Mouse (Mus musculus) left cerebral cortex, adult 8-10 months (tissue): ENCODE results near the gene Mettl8. TPM values are rescaled to one million over a fixed set of nuclear protein-coding genes. Genes with fewer than 3 reads are reported as not detected.
A peak's percentile ranks its signal among the peaks of the same experiment; 100 is the strongest.

Experiments
- DNase-seq, 2 experiments: peaks; one replicate each; pipeline ENCODE4 v3.0.0; 2022; ENCODE audit warnings: low spot score in 2 of 2
- total RNA-seq, 4 experiments: library from RNA; stranded (reverse); gene quantifications; 2 replicates each; pipeline ENCODE4 v1.2.4; 2022

Gene Mettl8
- total RNA-seq, 4 experiments from 2014 or later: 12.0 to 16.6 (median 14.0) TPM

GRCm38 (mm10) chr2:71033987-71034386, 21.4 kb downstream of the Mettl8 start:
- peak in 1 of 2 experiments; percentile 29 for DNase-seq

- no peak for DNase-seq
Observed at GRCm38 (mm10) chr2:71033014-71033413, 22.4 kb downstream of the Mettl8 start.

GRCm38 (mm10) chr2:71031973-71032794, 23.2 kb downstream of the Mettl8 start:
- DNase-seq: no peak

GRCm38 (mm10) chr2:71030663-71031062, 24.7 kb downstream of the Mettl8 start:
- no peak for DNase-seq

- no peak for DNase-seq
Observed at GRCm38 (mm10) chr2:71027631-71028030, 27.8 kb downstream of the Mettl8 start.

- no peak for DNase-seq
Observed at GRCm38 (mm10) chr2:71026787-71027186, 28.6 kb downstream of the Mettl8 start.

GRCm38 (mm10) chr2:71025576-71026315, 29.6 kb downstream of the Mettl8 start:
- no peak for DNase-seq

GRCm38 (mm10) chr2:71023986-71024385, 31.4 kb downstream of the Mettl8 start:
- no peak for DNase-seq

GRCm38 (mm10) chr2:71022991-71023390, 32.4 kb downstream of the Mettl8 start:
- no peak for DNase-seq

- DNase-seq: no peak
Observed at GRCm38 (mm10) chr2:71020674-71021073, 34.7 kb downstream of the Mettl8 start.

GRCm38 (mm10) chr2:71019704-71020375, 35.5 kb downstream of the Mettl8 start:
- DNase-seq: no peak

GRCm38 (mm10) chr2:71019277-71019676, 36.1 kb downstream of the Mettl8 start:
- DNase-seq: no peak

GRCm38 (mm10) chr2:71013521-71013920, 41.9 kb downstream of the Mettl8 start:
- DNase-seq: no peak

- DNase-seq: no peak
Observed at GRCm38 (mm10) chr2:71011816-71012215, 43.6 kb downstream of the Mettl8 start.

GRCm38 (mm10) chr2:71004354-71004753, 51.0 kb downstream of the Mettl8 start:
- no peak for DNase-seq

- DNase-seq: no peak
Observed at GRCm38 (mm10) chr2:71002509-71002908, 52.9 kb downstream of the Mettl8 start.

- no peak for DNase-seq
Observed at GRCm38 (mm10) chr2:70998771-70999170, 56.6 kb downstream of the Mettl8 start.

- DNase-seq: no peak
Observed at GRCm38 (mm10) chr2:70996438-70996837, 58.9 kb downstream of the Mettl8 start.

- no peak for DNase-seq
Observed at GRCm38 (mm10) chr2:70995900-70996299, 59.5 kb downstream of the Mettl8 start.

- DNase-seq: no peak
Observed at GRCm38 (mm10) chr2:70993740-70994139, 61.6 kb downstream of the Mettl8 start.

- no peak for DNase-seq
Observed at GRCm38 (mm10) chr2:70992715-70993114, 62.7 kb downstream of the Mettl8 start.

GRCm38 (mm10) chr2:70990196-70990595, 65.2 kb downstream of the Mettl8 start:
- no peak for DNase-seq
